Mouse (Mus musculus) urinary bladder, adult 2 months (tissue): Measurements from ENCODE around the gene Pradc1. TPM values are rescaled to one million over a fixed set of nuclear protein-coding genes. Genes with fewer than 3 reads are reported as not detected.

Source experiments
- polyA plus RNA-seq: library from polyadenylated mRNA; depleted of rRNA; stranded (reverse); fragments of >200 nt; gene quantifications from 2 replicates; pipeline ENCODE4 v1.2.3, GENCODE M21; 2012; rRNA removed

Gene Pradc1
- polyA plus RNA-seq, 1 experiment: 17.2 TPM

Other genes starting within 250 kb of the Pradc1 start
- 3.9 and 4.2 TPM in 2 replicates for gene Sfxn5, start 118.5 kb downstream of the Pradc1 start, polyA plus RNA-seq
- gene Rab11fip5, start 77.3 kb downstream of the Pradc1 start, polyA plus RNA-seq: 56.5 and 58.1 TPM in 2 replicates
- gene Noto, start 28.1 kb downstream of the Pradc1 start, polyA plus RNA-seq: not detected in 2 replicates
- gene Smyd5, start 20.0 kb downstream of the Pradc1 start, polyA plus RNA-seq: 20.6 and 28.0 TPM in 2 replicates
- 154 and 155 TPM in 2 replicates for gene Cct7, start 456 bp downstream of the Pradc1 start, polyA plus RNA-seq
- 2.2 TPM in 2 replicates for gene Fbxo41, start 51.0 kb upstream of the Pradc1 start, polyA plus RNA-seq
- gene Egr4, start 61.6 kb upstream of the Pradc1 start, polyA plus RNA-seq: 0.03 TPM in 1 of 2 replicates, not detected in the other
- 2.5 and 3.3 TPM in 2 replicates for gene Alms1, start 135.6 kb upstream of the Pradc1 start, polyA plus RNA-seq